Mouse (Mus musculus) spleen, postnatal 36 days (tissue): Measurements from ENCODE around the gene Picalm.
"Not testable (repeated sequence)": the region's sequence is repeated elsewhere in the genome, so short reads cannot be mapped to it uniquely, and the experiment has no call there.

Experiments
- DNase-seq, 2 experiments: peaks; one replicate each; pipeline ENCODE4 v3.0.0; 2022; ENCODE audit warnings: low spot score in 2 of 2, mixed read lengths in 1 of 2

The Picalm gene

DNA sequence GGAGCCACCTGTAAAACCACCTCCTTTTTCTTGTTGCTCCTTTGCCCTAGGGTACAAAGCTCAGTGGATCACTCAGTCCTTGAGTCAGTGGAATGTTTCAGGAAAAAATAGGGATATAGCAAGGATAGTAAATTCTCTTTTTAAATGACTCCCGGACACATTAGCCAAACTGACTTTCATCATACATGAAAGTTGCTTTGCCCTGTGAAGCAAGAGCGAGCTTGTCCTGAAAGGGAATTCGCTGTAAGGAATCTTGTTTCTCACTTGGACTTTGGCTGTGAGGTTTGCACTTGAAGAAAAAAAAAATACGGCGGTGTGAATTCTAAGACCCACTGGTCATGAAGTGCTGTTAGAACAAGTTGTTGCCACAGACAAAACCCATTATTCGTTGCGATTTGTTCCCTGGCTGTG, 1.8 kb downstream of the Picalm start:
- no peak for DNase-seq

GRCm38 (mm10) chr7:90132322-90132721, 2.3 kb downstream of the Picalm start:
- DNase-seq, result no peak

DNA sequence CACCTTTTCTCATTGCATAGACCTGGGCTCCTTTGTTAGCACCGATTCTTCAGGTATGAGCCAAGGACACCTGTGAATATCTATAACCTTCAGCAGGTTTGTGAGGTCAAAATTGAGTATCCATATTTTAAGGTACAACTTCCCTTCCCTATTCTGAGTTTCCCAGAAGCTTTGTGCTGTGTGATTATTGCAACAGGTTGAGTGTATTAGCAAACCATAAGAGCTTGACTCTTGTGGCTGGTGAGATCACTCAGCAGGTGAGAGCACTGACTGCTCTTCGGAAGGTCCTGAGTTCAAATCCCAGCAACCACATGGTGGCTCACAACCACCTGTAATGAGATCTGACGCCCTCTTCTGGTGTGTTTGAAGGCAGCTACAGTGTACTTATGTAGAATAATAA, 6.7 kb downstream of the Picalm start:
- DNase-seq, result no peak

DNA sequence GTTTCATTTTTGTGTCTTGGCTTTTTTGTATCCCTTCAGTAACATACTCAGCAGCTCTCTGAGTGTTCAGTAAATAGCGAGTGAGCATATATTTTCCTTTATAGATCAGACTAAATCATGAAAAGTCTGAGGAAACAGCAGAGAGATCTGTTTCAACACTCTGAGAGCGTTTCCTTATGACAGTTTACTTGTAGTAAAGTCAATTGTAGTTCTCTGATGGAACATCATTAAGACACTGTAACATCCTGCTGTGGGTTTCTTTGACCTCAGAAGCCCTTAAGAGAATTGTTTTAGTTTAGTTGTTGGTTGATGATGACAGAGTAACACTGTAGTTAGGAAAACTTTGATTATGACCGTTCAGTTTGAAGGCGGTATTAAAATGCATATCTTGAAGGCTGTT, 8.3 kb downstream of the Picalm start:
- no peak for DNase-seq

GRCm38 (mm10) chr7:90140290-90140689, 10.3 kb downstream of the Picalm start:
- DNase-seq, result no peak

DNA sequence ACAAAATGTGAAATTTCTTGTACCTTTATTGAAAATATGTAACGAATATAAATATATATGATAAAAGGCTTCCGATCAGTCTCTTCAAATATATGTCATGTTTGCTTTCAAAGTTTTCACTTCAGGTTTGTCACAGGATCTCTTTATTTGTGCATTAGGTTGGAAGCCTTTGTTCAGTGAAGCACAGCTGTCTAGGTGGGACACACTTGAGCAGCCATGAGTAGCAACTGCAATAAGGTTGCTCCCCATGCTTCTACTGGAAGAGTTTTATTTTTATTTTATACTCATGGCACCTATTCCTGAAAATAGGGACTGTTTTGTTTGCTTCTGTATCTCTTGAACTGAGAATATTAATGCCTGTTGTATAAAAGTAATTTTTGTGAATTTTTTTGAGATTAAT, 14.3 kb downstream of the Picalm start:
- DNase-seq, result no peak

GRCm38 (mm10) chr7:90144971-90145370, 15.0 kb downstream of the Picalm start:
- DNase-seq, result no peak

- DNase-seq, result no peak
Observed at GRCm38 (mm10) chr7:90145376-90145775, 15.4 kb downstream of the Picalm start.

DNA sequence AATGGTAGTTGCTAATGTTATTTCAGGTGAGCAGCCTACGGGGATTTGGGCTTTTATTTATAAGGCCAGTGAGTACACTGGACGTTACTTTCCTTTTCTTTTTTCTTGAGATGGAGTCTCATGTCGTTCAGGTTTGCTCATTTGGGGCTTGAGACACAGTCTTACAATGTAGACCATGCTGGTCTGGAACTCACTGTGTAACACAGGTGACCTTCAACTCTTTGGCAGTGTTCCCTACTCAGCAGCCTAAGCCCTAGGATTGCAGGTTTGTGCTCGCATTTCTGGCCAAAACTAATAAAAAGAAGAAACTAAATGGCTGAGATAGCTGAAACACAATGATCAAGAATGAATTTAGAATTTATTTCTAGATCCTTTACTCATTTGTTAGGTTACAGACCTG, 15.9 kb downstream of the Picalm start:
- DNase-seq, result no peak

DNA sequence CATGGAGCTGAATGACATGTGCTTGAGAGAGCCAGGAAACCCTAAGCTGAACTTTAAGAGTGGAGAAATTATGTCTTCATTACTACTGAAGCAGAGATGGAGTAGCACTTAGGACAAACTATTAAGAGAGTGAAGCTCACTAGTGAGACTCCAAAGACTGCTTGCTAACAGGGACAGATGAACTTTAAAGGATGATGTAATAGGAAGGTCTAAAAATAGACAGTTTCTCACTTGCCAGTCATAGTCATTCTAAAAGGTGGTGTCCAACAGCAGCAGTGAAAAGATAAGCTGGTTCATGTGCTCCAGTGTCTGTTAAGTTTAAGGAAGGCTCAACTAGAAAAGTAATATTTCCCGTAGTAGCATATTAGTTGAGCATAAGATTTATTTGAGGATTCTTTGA, 16.3 kb downstream of the Picalm start:
- peak in 1 of 2 experiments; percentile 40 for DNase-seq

DNA sequence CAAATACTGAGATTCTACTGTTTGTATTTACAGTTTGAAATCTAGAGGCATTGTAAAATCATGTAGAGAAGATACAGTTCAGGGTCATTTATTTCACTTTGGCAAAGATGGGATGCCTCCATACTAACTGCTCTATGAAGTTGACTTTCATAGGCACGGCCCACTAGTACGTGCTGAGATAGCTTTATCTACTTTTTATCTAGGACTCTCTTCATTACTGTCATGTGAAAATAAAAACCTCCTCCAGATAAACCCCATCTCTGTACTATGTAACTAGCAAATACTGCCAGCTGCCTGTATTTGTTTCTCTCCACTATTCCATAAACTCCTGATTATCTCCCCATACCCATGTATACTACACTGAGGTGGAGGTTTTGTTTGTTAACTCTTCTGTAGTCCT, 18.0 kb downstream of the Picalm start:
- no peak for DNase-seq

GRCm38 (mm10) chr7:90148516-90148915, 18.5 kb downstream of the Picalm start:
- DNase-seq, result no peak

DNA sequence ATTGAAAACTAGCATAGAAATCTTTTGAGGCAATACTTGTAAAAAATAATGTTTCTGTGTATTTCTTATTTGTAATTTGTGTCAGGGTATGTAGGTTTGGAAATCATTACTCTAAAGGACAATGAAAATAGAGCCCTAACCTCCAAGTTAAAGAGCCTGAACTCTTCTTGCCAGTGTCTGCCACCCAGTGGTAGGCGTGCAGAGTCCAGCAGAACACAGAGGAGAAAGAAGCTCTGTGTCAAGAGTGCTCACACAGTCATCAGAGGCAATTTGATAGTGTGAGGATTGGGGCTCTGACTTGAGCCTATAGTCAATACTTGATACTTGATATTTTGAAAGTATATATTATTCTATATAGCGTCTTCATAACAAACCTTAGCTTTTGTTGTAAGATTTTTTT, 20.3 kb downstream of the Picalm start:
- DNase-seq, result peak; percentile 59 to 66

- no peak for DNase-seq
Observed at GRCm38 (mm10) chr7:90158034-90158433, 28.0 kb downstream of the Picalm start.

- no peak for DNase-seq
Observed at GRCm38 (mm10) chr7:90160598-90160997, 30.6 kb downstream of the Picalm start.

- no peak for DNase-seq
Observed at GRCm38 (mm10) chr7:90164276-90164675, 34.3 kb downstream of the Picalm start.

DNA sequence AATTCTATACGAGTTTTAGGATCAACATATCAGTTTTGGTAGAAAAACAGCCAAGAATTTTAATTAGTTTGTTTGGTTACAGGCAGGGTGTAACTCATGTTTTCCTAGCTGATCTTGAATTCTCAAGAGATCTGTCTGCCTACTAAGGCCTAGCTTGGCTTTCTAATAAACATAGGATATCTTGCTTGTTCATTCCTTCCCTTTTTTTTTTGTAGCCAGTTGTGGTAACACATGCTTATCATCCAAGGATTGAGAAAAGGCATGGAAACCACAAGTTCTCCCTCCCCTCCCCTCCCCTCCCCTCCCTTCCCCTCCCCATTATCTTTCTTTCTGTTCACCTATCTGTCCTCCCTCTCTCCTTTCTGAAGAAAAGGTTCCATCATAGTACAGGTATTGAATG, 36.0 kb downstream of the Picalm start:
- DNase-seq, result no peak

DNA sequence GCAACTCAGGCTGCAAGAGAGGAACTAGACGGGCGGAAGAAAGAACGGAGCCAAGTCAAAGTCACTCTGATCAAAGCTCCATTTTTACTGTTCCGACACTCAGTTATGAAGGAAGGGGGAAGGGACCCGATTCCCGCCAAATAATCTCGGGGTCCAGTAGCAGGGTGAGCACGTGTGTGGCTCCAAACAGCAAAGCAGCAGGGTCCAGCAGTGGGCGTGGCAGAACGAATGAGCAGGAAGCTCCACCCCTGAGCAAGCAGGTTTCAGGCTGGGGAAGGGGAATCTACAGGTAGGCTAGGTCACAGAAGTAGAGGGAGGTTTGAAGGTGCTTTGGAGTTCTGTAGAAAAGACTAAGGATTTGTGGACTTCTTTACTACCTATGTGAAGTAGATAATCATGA, 37.8 kb downstream of the Picalm start:
- DNase-seq, result not testable (repeated sequence)

DNA sequence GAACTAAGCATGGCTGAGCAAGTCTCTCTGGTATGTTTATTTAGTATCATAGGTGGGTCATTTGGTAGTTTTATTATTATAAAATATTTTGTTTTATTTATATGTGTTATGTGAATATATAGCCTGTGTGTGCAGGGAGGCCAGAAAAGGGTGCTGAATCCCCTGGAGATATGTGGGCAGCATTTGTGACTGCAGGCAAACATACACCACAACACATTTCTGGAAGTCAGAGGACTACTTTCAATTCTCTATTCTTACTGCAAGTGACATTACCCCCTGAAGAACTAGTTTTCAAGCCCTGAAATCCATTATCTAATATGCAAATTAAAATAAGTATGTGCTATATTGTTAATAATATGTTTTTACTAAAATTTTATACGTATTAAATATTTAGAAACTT, 43.8 kb downstream of the Picalm start:
- DNase-seq, result peak; percentile 23 to 32

DNA sequence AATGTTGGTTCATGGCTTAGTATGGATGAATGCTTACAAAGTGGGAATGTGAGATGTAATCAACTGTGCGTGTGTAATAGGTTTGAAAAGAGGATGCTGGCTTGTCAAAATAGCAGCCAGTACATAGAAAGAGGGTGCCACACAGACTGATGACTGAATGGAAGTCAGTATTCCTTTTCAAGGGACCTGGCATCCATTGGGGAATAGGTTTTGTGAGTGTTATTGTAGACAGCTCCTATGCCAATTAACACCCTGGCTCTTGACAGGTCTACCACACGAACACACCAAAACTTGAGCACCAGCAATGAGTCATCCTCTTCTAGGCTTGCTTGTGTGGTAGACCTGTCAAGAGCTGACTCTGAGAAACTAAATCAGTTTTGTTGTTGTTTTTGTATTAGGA, 45.6 kb downstream of the Picalm start:
- DNase-seq, result no peak

GRCm38 (mm10) chr7:90180635-90181034, 50.6 kb downstream of the Picalm start:
- no peak for DNase-seq

DNA sequence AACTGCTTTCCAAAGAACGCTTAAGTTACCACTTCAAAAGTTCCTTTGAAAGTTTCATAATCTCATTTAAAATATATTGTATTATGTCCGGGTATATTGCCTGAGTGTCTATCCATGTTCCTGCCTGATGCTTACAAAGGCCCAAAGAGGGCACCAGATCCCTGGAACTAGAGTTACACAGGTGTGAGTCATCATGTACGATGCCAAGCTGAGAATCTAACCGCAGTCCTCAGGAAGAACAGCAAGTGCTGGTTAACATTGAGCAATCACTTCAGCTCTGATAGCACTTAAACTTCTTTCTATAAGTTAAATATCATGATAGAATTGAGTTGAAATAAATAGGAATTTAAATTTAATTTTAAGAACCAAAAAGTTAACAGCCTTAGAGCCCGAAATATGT, 70.2 kb downstream of the Picalm start:
- no peak for DNase-seq

GRCm38 (mm10) chr7:90201877-90202465, 72.0 kb downstream of the Picalm start:
- no peak for DNase-seq

DNA sequence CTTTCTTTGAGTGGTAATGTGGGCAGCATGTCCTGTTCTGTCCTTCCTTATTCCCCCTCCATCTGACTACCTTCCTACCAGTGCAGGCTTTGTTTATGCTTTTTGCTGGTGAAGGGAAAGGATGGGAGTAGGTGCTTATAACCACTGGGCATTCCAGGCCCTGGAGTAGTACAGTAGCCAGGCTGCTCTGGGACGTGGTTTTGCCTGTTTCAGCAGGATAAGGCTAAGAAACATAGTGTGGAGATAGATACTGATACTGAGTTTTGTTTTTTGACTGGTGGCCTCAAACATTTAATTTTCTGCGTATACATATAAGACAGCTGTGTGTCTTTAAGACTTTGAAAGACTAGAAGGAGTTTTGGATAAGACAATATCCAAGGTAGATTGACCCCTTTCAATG, 73.9 kb downstream of the Picalm start:
- no peak for DNase-seq
